Mouse (Mus musculus): ENCODE measurements around the gene Ski.

Ski gene

GRCm38 (mm10) chr4:155173822-155174785, 48.3 kb downstream of the Ski start:
- DNase-seq = no peak

- DNase-seq = peak; percentile 95
Observed at GRCm38 (mm10) chr4:155172909-155173821, 49.2 kb downstream of the Ski start.

- DNase-seq = no peak
Observed at GRCm38 (mm10) chr4:155171961-155172533, 50.3 kb downstream of the Ski start.

- no peak for DNase-seq
Observed at GRCm38 (mm10) chr4:155170614-155171212, 51.7 kb downstream of the Ski start.

- DNase-seq = no peak
Observed at GRCm38 (mm10) chr4:155168835-155169252, 53.5 kb downstream of the Ski start.

GRCm38 (mm10) chr4:155165861-155166260, 56.5 kb downstream of the Ski start:
- DNase-seq = no peak

- DNase-seq = peak; percentile 79
Observed at GRCm38 (mm10) chr4:155164550-155164949, 57.8 kb downstream of the Ski start.

- DNase-seq = no peak
Observed at GRCm38 (mm10) chr4:155163685-155164084, 58.7 kb downstream of the Ski start.

- DNase-seq = no peak
Observed at GRCm38 (mm10) chr4:155163320-155163651, 59.1 kb downstream of the Ski start.

- DNase-seq = no peak
Observed at GRCm38 (mm10) chr4:155162433-155163319, 59.7 kb downstream of the Ski start.

GRCm38 (mm10) chr4:155158543-155158917, 63.9 kb downstream of the Ski start:
- DNase-seq = no peak

- no peak for DNase-seq
Observed at GRCm38 (mm10) chr4:155157871-155158542, 64.4 kb downstream of the Ski start.

GRCm38 (mm10) chr4:155156734-155157133, 65.7 kb downstream of the Ski start:
- no peak for DNase-seq

GRCm38 (mm10) chr4:155154986-155155385, 67.4 kb downstream of the Ski start:
- DNase-seq = no peak

GRCm38 (mm10) chr4:155153389-155154072, 68.9 kb downstream of the Ski start:
- no peak for DNase-seq

- DNase-seq = no peak
Observed at GRCm38 (mm10) chr4:155152476-155152875, 69.9 kb downstream of the Ski start.

GRCm38 (mm10) chr4:155151845-155152244, 70.5 kb downstream of the Ski start:
- no peak for DNase-seq

- no peak for DNase-seq
Observed at GRCm38 (mm10) chr4:155151221-155151788, 71.1 kb downstream of the Ski start.

GRCm38 (mm10) chr4:155150276-155151113, 71.9 kb downstream of the Ski start:
- peak; percentile 88 for DNase-seq

All from kidney, adult 9 months (tissue).